1 mouse cellular context compared by ENCODE assay signal in the genomic region with DNA sequence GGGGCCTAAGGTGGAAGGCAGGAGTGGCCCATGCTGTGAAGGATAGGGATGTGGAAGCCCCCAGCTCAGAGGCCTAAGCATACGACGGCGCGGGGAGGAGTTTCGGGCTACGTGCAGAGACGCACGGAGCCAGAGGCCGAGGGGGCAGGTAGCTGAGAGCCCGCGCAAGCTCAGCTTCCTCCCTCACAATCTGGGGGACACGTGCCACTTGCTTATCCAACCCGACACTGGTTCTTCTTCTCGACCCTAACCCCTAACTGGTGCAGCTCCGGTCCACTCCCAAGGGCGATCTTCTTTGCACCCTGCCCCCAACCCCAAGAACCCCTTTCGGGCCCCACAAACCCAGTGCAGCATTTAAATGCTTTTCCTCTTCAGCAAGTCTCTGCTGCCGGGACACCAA.
TF ChIP-seq lines count a peak whose summit lies in the region.

No protein-coding gene starts in this region.

TF ChIP-seq in CH12.LX, 34 proteins besides CTCF, POLR2A, EP300 and RAD21:
- TF ChIP-seq IRF4 (IDR thresholded peaks at IDR 0.05; ENCODE audit: low read depth, low read length) (peak; percentile 4), JUND (conservative IDR thresholded peaks at IDR 0.05; ENCODE audit: low read depth, low read length) (no peak), BHLHE40 (IDR thresholded peaks at IDR 0.05; ENCODE audit: low read depth, low read length) (peak; percentile 84), JUN (IDR thresholded peaks at IDR 0.05; ENCODE audit: insufficient read depth, low read depth, low read length) (no peak), SMC3 (IDR thresholded peaks at IDR 0.05; ENCODE audit: low read depth, low read length) (no peak), TCF12 (IDR thresholded peaks at IDR 0.05; ENCODE audit: low read depth, low read length) (no peak; the same call in 1 of the 2 replicates), CHD1 (IDR thresholded peaks at IDR 0.05; ENCODE audit: low read depth, low read length) (no peak; the same call in 1 of the 2 replicates), TBP (conservative IDR thresholded peaks at IDR 0.05; ENCODE audit: low read depth, low read length) (no peak), USF1 (IDR thresholded peaks at IDR 0.05; ENCODE audit: low read depth, low read length) (peak; percentile 51), USF2 (conservative IDR thresholded peaks at IDR 0.05; ENCODE audit: low read depth, low read length) (0 out of 2 replicates have a peak, but pooled peaks have one; percentile 31), UBTF (IDR thresholded peaks at IDR 0.05; ENCODE audit: low read depth, low read length) (0 out of 2 replicates have a peak, but pooled peaks have one; percentile 32), NELFE (IDR thresholded peaks at IDR 0.05; ENCODE audit: low read depth, low read length) (no peak), MEF2A (IDR thresholded peaks at IDR 0.05; ENCODE audit: borderline replicate concordance, low read depth, low read length) (no peak), RCOR1 (conservative IDR thresholded peaks at IDR 0.05; ENCODE audit: low read depth, low read length) (no peak), ETS1 (conservative IDR thresholded peaks at IDR 0.05; ENCODE audit: low read depth, low read length) (no peak), MXI1 (IDR thresholded peaks at IDR 0.05; ENCODE audit: low read depth, low read length) (peak; percentile 88), MAX (IDR thresholded peaks at IDR 0.05; ENCODE audit: low read length) (peak; percentile 86), MYC (IDR thresholded peaks at IDR 0.05; ENCODE audit: low read depth, low read length) (peak; percentile 79; the same call in 1 of the 2 replicates), CHD2 (IDR thresholded peaks at IDR 0.05; ENCODE audit: low read length) (no peak), SIN3A (IDR thresholded peaks at IDR 0.05; ENCODE audit: low read length) (peak; percentile 26), POLR2AphosphoS2 (IDR thresholded peaks at IDR 0.05; ENCODE audit: low read depth, low read length) (no peak), MAZ (IDR thresholded peaks at IDR 0.05; ENCODE audit: low read depth, low read length) (no peak), MAFK (IDR thresholded peaks at IDR 0.05; ENCODE audit: insufficient replicate concordance, low read length) (no peak), ZC3H11A (IDR thresholded peaks at IDR 0.05; ENCODE audit: low read depth, low read length) (no peak), ZKSCAN1 (IDR thresholded peaks at IDR 0.05; ENCODE audit: borderline replicate concordance, low read depth, low read length) (no peak), NRF1 (IDR thresholded peaks at IDR 0.05; ENCODE audit: low read depth, low read length) (peak; percentile 82), ELF1 (IDR thresholded peaks at IDR 0.05; ENCODE audit: low read depth, low read length) (no peak), ZMIZ1 (IDR thresholded peaks at IDR 0.05; ENCODE audit: low read depth, low read length) (no peak), PAX5 (IDR thresholded peaks at IDR 0.05; ENCODE audit: low read length) (no peak), KAT2A (IDR thresholded peaks at IDR 0.05; ENCODE audit: insufficient replicate concordance, low read length) (no peak), E2F4 (IDR thresholded peaks at IDR 0.05; ENCODE audit: insufficient replicate concordance, low read depth, low read length) (no peak), GABPA (IDR thresholded peaks at IDR 0.05; ENCODE audit: insufficient replicate concordance, low read depth, low read length) (no peak), ZNF384 (IDR thresholded peaks at IDR 0.05; ENCODE audit: low read depth, low read length) (no peak), HCFC1 (IDR thresholded peaks at IDR 0.05; ENCODE audit: low read depth, low read length) (no peak)
